Comparison of ENCODE assay signal across 26 mouse cellular contexts in genomic region chr1:16021616-16022015, GRCm38 (mm10).
DNase-seq lines count a peak whose midpoint lies in the region; ATAC-seq and TF ChIP-seq lines count a peak whose summit lies in the region.
"Had no signal": no experiment of that assay in that cellular context is flagged by ENCODE, and none has a peak within 500 bp of the region (broad histone marks: within the 10 kb centered on the region; RNA-seq: fewer than 3 reads in every experiment).

No protein-coding gene starts in this region.

- H3K9ac ChIP-seq in forebrain, embryonic 13.5 days = no peak overlapping the region
- no peak overlapping the region for H3K9ac ChIP-seq in hindbrain, embryonic 11.5 days (ENCODE audit: low read depth, low read length)

- no peak overlapping the region for H3K4me2 ChIP-seq in forebrain, embryonic 13.5 days
- no peak overlapping the region for H3K4me2 ChIP-seq in hindbrain, embryonic 11.5 days (replicated peaks; ENCODE audit: low read depth, low read length)

- no peaks in the 10 kb centered on the region for H3K9me3 ChIP-seq in forebrain, embryonic 13.5 days (replicated peaks)
- no peaks in the 10 kb centered on the region for H3K9me3 ChIP-seq in hindbrain, embryonic 11.5 days (ENCODE audit: control insufficient read depth, low read length)
- H3K9me3 ChIP-seq: G1E had no signal

- no peaks in the 10 kb centered on the region for H3K27me3 ChIP-seq in forebrain, embryonic 13.5 days
- no peaks in the 10 kb centered on the region for H3K27me3 ChIP-seq in hindbrain, embryonic 11.5 days (ENCODE audit: control insufficient read depth, insufficient read depth, low read length)
- H3K27me3 ChIP-seq: CH12.LX, Patski had no signal

- no peak overlapping the region for H3K27ac ChIP-seq in forebrain, embryonic 13.5 days
- no peak overlapping the region for H3K27ac ChIP-seq in hindbrain, embryonic 11.5 days (ENCODE audit: low read depth, low read length)

- TF ChIP-seq CTCF in lung, adult 2 months (IDR thresholded peaks at IDR 0.05; ENCODE audit: insufficient read depth, low read length) = no peak

- ATAC-seq in forebrain, embryonic 13.5 days = no peak
- ATAC-seq in hindbrain, embryonic 11.5 days (ENCODE audit: low FRiP score) = no peak
- ATAC-seq: activated CD4-positive, CD25-positive, alpha-beta regulatory T cell, adult 4 months; CD4-positive, CD25-positive, alpha-beta regulatory T cell, adult 4 months had no signal

- H3K36me3 ChIP-seq in forebrain, embryonic 13.5 days (ENCODE audit: poor library complexity, severe bottlenecking) = no peaks in the 10 kb centered on the region
- no peaks in the 10 kb centered on the region for H3K36me3 ChIP-seq in hindbrain, embryonic 11.5 days (ENCODE audit: control insufficient read depth, insufficient read depth, low read length)
- H3K36me3 ChIP-seq: G1E had no signal

- no peak for TF ChIP-seq POLR2A in lung, adult 2 months (IDR thresholded peaks at IDR 0.05; ENCODE audit: borderline replicate concordance, extremely low read depth, low read depth, low read length)

- H3K4me3 ChIP-seq in lung, adult 2 months (replicated peaks; ENCODE audit: extremely low read depth, low read depth, low read length) = no peak overlapping the region
- H3K4me3 ChIP-seq in forebrain, embryonic 13.5 days = no peak overlapping the region
- H3K4me3 ChIP-seq in hindbrain, embryonic 11.5 days (ENCODE audit: low read depth, low read length) = no peak overlapping the region

- peak; percentile 47 for DNase-seq in ES-CJ7 (ENCODE audit: low read depth, low spot score)
- peak; percentile 43 for DNase-seq in Muller cell, postnatal 12 days (ENCODE audit: inconsistent ontology term)
- DNase-seq in R1 (ENCODE audit: low read depth, low spot score) = peak; percentile 78
- peak; percentile 61 for DNase-seq in ZHBTc4 (ENCODE audit: low read depth, low spot score)
- no peak for DNase-seq in lung, adult 2 months
- DNase-seq in hindbrain, embryonic 11.5 days (ENCODE audit: low spot score) = no peak
- DNase-seq in cerebellum, postnatal 10 days = no peak
- DNase-seq: adrenal gland, adult 2 months; adrenal gland, adult 8-10 months; adrenal gland, postnatal 10 days; adrenal gland, postnatal 14 days; adrenal gland, postnatal 25 days; adrenal gland, postnatal 36 days; B cell, adult 2 months; cerebellum, adult 11 months; cerebellum, adult 11-12 months; cerebellum, adult 18-20 months; cerebellum, adult 2 months; cerebellum, adult 8-10 months; cerebellum, adult 9-10 months had no signal

- no peaks in the 10 kb centered on the region for H3K4me1 ChIP-seq in lung, adult 2 months (ENCODE audit: control insufficient read depth, insufficient read depth, low read length)
- no peaks in the 10 kb centered on the region for H3K4me1 ChIP-seq in forebrain, embryonic 13.5 days
- no peaks in the 10 kb centered on the region for H3K4me1 ChIP-seq in hindbrain, embryonic 11.5 days (replicated peaks; ENCODE audit: control insufficient read depth, insufficient read depth, low read length)

Comparison
In these comparisons a context has a peak if more than half of its experiments do, and no peak if none do; other contexts are left out.
1. DNase-seq: peak in ES-CJ7 (single experiment), Muller cell, postnatal 12 days (single experiment), R1 (single experiment) and ZHBTc4 (single experiment); none in lung, adult 2 months (single experiment), hindbrain, embryonic 11.5 days (single experiment) and cerebellum, postnatal 10 days (0 of 2).